Mouse (Mus musculus) lung, adult 2 months (tissue): Measurements from ENCODE around the gene Lrch1. TPM values are rescaled to one million over a fixed set of nuclear protein-coding genes. Genes with fewer than 3 reads are reported as not detected.
A peak's percentile ranks its signal among the peaks of the same experiment; 100 is the strongest.

ENCODE experiments used
- DNase-seq: peaks from one replicate; pipeline ENCODE4 v3.0.0; 2022
- H3K4me1 ChIP-seq: fragments of 200-500 bp; 2 replicates; pipeline ENCODE4 v1.6.1; 2011; ENCODE audit warnings: low read length; ENCODE audit not compliant: control insufficient read depth, insufficient read depth
- H3K4me3 ChIP-seq: fragments of 200-500 bp; replicated peaks from 2 replicates; pipeline ENCODE3; 2011; ENCODE audit warnings: low read depth, mild to moderate bottlenecking, control low read depth, low read length; ENCODE audit errors: extremely low read depth
- CTCF ChIP-seq: fragments of 200-500 bp; IDR thresholded peaks from 2 replicates; pipeline ENCODE4 v1.5.1; 2011; ENCODE audit warnings: mild to moderate bottlenecking, low read length, control low read depth; ENCODE audit not compliant: insufficient read depth
- POLR2A ChIP-seq: fragments of 200-500 bp; IDR thresholded peaks from 2 replicates; pipeline ENCODE4 v1.6.1; 2011; ENCODE audit warnings: low read depth, mild to moderate bottlenecking, control low read depth, low read length, borderline replicate concordance; ENCODE audit errors: extremely low read depth
- WGBS: fragments of 180-500 bp; shearing (Covaris S2); methylation state at CpG from one replicate; pipeline ENCODE4 v1.1.7; 2018; 5-methylcytosine and 5-hydroxymethylcytosine counted together
- polyA plus RNA-seq: library from polyadenylated mRNA; depleted of rRNA; stranded (reverse); fragments of >200 nt; gene quantifications from 2 replicates; pipeline ENCODE4 v1.2.3, GENCODE M21; 2012; rRNA removed

Lrch1 gene
- 21.9 and 22.6 TPM in 2 replicates for polyA plus RNA-seq

DNA sequence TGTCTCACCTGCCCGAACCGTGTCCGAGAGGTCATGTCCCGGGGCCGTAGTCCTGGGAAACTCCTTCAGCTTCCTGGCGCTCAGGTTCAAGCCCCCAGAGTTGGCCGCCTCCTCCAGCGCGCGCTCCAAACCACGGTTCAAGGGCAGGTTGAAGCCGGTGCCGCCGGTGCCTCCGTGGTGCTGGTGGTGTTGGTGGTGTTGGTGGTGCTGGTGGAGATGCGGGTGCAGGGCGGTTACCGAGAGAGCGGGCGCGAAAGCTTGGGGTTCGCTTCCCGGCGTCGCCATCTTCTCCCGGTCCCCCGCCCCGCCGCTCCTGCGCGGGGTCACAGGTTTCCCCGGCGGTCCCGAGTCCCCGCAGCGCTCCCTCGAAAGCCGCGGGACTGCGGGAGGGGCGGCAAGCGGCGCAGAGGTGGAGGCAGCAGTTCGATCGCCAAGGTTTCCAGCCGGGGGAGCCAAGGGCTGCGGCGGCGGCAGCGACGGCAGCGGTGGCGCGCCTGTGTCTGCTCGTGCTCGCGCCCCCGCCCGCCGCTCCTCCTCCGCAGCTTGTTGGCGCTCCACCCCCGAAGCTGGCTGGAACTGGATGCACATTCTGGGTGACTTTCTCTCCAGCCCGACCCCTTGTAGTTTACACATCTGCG, at the start of gene Lrch1:
Lrch1 (minus strand) TSS at position 501 of the 638 bp plus-strand sequence.
- peaks cover 24% of the 10 kb centered on the region for H3K4me1 ChIP-seq
- DNase-seq, result peak; percentile 85
- TF ChIP-seq POLR2A (peak; percentile 66; the same call in 1 of the 2 replicates), CTCF (no peak)
- WGBS, result 1% methylated on average over 64 of the region's 65 CpGs
- peak within 1 kb of the TSS; percentile 88 for H3K4me3 ChIP-seq

DNA sequence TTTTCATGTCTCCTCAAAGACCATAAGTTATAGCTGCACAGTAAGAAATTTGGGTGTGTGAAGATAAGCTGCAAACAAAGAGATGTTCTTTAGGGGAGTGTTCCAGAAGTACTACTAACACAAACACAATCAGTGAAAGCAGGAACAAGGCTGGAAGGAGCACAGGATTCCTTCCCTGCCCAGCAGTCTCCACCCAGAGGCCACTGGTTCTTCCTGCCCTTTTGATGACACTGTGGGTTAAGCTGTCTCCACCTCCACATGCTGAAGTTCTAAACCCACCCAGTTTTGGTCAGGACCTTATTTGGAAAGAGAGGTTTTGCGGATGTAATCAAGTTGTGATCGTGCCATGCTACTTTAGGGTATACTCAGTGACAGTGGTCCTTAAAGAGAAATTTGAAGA, 49.4 kb upstream of the Lrch1 start:
- 79% methylated on average over 2 of the region's 2 CpGs for whole genome bisulfite sequencing
- no peak for TF ChIP-seq POLR2A
- no peak for TF ChIP-seq CTCF
- H3K4me3 ChIP-seq, result no peak overlapping the region
- no peak for DNase-seq
- H3K4me1 ChIP-seq, result peaks cover 3% of the 10 kb centered on the region; the same call in 1 of the 2 replicates

DNA sequence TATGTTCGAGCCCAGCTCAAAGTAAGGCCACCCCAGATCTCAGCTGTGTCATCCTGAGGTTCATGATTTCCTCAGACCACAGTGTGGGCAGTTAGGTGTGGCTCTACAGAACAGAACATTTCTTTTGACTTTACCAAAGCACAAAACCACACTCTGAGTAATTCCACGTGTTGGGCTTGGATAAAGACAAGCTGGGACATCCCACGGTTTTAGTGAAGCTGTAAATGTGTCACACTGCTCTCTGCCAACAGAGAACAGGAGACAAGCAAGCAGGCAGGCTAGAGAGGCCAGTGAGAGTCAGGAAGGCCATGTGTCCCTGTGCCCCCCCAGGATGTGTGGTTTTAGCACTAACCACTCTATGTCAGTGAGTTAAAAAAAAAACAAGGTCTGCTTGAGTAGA, 48.9 kb upstream of the Lrch1 start:
- Histone ChIP-seq H3K4me1 (peaks cover 3% of the 10 kb centered on the region; the same call in 1 of the 2 replicates), H3K4me3 (no peak overlapping the region)
- no peak for DNase-seq
- WGBS, result 53% methylated on average over 3 of the region's 3 CpGs
- no peak for TF ChIP-seq POLR2A
- no peak for TF ChIP-seq CTCF

- TF ChIP-seq POLR2A (no peak), CTCF (peak; percentile 34)
- Histone ChIP-seq H3K4me3 (no peak overlapping the region), H3K4me1 (no peaks in the 10 kb centered on the region)
- WGBS, result 2% methylated on average over 1 of the region's 1 CpGs
- no peak for DNase-seq
These were observed 42.8 kb upstream of the Lrch1 start for GRCm38 (mm10) chr14:74990504-74990903.

DNA sequence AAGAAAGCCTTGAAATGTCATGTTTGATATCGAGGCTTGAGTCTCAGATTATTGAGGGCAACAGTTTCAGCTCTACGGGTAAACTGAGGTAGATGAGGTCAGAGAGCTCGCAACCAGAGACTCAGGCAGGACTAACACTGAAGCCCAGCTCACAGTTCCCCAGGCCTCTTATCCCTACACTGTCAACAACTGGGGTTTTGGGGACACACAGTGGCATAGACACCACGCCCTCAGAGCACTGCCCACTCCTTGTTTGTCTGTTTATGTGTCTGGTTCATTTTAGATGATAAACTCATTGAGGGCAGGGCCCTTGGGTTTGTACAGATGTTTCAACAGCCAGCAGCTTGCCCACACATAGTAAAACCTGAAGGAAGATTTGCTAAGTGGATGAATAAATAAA, 42.2 kb upstream of the Lrch1 start:
- Histone ChIP-seq H3K4me1 (no peaks in the 10 kb centered on the region), H3K4me3 (no peak overlapping the region)
- 89% methylated on average over 4 of the region's 4 CpGs for WGBS
- no peak for TF ChIP-seq POLR2A
- TF ChIP-seq CTCF, result no peak
- DNase-seq, result no peak

DNA sequence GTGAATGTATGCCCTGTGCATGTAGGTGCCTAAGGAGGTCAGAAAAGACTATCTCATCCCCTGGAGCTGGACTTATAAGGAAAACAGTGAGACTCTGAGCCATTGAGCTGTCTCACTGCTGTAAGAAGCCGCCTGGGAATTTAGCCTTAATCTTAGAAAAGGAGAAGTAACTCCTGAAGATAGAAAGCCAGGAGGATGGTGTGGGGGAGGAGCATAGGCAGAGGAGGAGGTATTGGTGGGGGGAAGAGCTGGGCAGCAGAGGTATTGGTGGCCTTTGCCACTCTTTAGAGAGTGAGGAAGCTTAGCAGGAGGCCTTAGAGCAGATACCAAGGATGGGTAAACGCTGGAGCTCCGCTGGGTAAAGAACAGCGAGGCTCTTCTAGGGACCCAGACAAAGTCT, 41.6 kb upstream of the Lrch1 start:
- DNase-seq, result no peak
- H3K4me1 ChIP-seq, result no peaks in the 10 kb centered on the region
- 61% methylated on average over 4 of the region's 4 CpGs for WGBS
- H3K4me3 ChIP-seq, result no peak overlapping the region
- TF ChIP-seq POLR2A (no peak), CTCF (no peak)

DNA sequence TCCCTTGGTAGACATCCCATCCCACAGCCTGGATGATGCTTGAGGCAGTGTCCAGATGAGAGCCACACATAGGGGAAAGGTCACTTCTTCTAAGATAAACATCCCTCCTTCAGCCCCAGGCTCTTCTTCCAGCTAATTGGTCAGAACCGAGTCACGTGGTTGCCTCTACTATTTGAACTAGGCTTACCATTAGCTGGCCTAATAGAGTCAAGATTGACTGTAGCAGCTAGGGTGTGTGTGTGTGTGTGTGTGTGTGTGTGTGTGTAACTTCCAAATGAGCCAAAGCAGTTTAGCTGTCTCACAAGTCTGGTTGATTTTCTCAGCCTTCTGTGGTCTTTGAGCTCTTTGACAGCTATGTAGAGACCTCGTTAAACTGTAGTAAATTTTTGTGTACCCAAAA, 38.9 kb upstream of the Lrch1 start:
- no peak overlapping the region for H3K4me3 ChIP-seq
- H3K4me1 ChIP-seq, result no peaks in the 10 kb centered on the region
- no peak for TF ChIP-seq POLR2A
- no peak for TF ChIP-seq CTCF
- DNase-seq, result no peak
- 68% methylated on average over 3 of the region's 3 CpGs for WGBS

DNA sequence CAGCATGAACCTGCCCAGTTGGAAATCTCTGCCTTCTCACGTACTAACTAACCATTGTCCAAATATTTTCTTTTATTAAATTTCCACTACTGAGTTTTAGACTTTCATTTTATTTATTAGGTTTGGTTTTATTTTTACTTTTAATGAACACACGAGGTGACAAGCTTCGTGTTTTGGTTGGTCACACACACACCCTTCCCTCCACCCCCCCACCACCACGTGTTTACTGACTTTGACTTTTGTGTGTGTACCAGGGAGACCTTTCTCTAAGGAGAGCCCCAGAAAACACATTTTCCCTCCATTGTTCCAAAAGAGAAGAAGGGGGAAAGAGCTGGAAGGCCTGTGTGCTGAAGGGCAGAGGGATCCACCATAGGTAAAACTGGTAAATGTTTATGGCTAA, 38.0 kb upstream of the Lrch1 start:
- no peak for DNase-seq
- TF ChIP-seq CTCF (no peak), POLR2A (no peak)
- no peak overlapping the region for H3K4me3 ChIP-seq
- no peaks in the 10 kb centered on the region for H3K4me1 ChIP-seq
- 57% methylated on average over 4 of the region's 4 CpGs for whole genome bisulfite sequencing

- no peak overlapping the region for H3K4me3 ChIP-seq
- H3K4me1 ChIP-seq, result no peaks in the 10 kb centered on the region
- no peak for DNase-seq
- TF ChIP-seq POLR2A (no peak), CTCF (no peak)
- 79% methylated on average over 7 of the region's 7 CpGs for WGBS
These were observed 37.2 kb upstream of the Lrch1 start for GRCm38 (mm10) chr14:74984817-74985391.

GRCm38 (mm10) chr14:74983079-74983478, 35.4 kb upstream of the Lrch1 start:
- DNase-seq, result no peak
- TF ChIP-seq CTCF, result no peak
- TF ChIP-seq POLR2A, result no peak
- 67% methylated on average over 5 of the region's 5 CpGs for WGBS
- H3K4me1 ChIP-seq, result no peaks in the 10 kb centered on the region
- H3K4me3 ChIP-seq, result no peak overlapping the region
